Mouse (Mus musculus): ENCODE measurements around the gene Ptprj.

GRCm38 (mm10) chr2:90566773-90567528 is 13.5 kb downstream of the Ptprj start:
- TF ChIP-seq POLR2A (IDR thresholded peaks at IDR 0.05; ENCODE audit: insufficient read depth, low read depth, low read length) (no peak), EP300 (IDR thresholded peaks at IDR 0.05; ENCODE audit: insufficient read depth, low read depth, low read length) (no peak)

Data from heart, adult 2 months (tissue).